Mouse (Mus musculus): ENCODE results near the gene Pamr1.

The Pamr1 gene

GRCm38 (mm10) chr2:102549611-102550266 lies at the start of gene Pamr1:
Pamr1 (plus strand) TSS chr2:102550012.
- in situ Hi-C loops (cut with MboI, MseI), result no loop called here

- in situ Hi-C loops (cut with MboI, MseI), result no loop called here
Observed at GRCm38 (mm10) chr2:102507633-102508032, 42.2 kb upstream of the Pamr1 start.

GRCm38 (mm10) chr2:102508154-102508553 lies 41.7 kb upstream of the Pamr1 start:
- in situ Hi-C loops (cut with MboI, MseI), result no loop called here

GRCm38 (mm10) chr2:102519956-102520355 lies 29.9 kb upstream of the Pamr1 start:
- in situ Hi-C loops (cut with MboI, MseI), result no loop called here

DNA sequence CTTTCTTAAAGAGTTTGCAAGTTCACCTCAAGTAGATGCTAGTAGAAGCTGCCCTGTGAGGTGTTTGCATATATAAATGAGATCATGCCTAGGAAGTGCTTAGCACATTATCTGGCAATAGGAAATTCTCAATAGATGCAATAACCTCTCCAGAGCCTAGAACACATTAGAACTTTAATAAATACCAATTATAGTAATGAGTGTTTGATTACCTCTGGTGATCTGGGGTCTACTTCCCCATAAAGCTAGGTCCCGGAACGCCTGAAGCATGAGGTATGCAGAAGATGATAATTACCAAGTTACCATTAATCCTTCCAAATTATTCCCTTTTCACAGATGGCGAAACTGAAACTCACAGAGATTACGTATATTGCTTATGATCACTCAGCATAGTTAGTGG lies 22.2 kb upstream of the Pamr1 start:
- in situ Hi-C loops (cut with MboI, MseI), result no loop called here

- in situ Hi-C loops (cut with MboI, MseI), result no loop called here
Observed at GRCm38 (mm10) chr2:102533437-102533836, 16.4 kb upstream of the Pamr1 start.

DNA sequence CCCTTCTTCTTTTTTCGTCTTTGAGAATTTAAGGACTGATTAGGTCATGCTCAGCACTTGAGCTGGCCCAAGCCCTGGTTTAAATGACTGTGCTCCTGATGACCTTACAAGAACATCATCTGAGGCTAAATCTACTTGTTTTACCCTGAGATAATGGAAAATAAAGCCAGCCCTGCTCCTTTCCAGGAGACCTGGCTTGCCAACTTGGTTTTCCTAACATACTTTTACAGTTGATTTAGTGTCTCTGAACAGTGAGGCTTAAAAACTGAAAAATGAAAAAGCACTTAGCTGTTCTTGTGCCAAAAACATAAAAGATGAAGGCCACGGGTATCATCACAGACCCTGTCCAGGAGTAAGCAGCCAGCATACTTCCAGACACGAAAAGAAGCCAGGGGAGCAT lies 13.0 kb upstream of the Pamr1 start:
- in situ Hi-C loops (cut with MboI, MseI), result no loop called here

DNA sequence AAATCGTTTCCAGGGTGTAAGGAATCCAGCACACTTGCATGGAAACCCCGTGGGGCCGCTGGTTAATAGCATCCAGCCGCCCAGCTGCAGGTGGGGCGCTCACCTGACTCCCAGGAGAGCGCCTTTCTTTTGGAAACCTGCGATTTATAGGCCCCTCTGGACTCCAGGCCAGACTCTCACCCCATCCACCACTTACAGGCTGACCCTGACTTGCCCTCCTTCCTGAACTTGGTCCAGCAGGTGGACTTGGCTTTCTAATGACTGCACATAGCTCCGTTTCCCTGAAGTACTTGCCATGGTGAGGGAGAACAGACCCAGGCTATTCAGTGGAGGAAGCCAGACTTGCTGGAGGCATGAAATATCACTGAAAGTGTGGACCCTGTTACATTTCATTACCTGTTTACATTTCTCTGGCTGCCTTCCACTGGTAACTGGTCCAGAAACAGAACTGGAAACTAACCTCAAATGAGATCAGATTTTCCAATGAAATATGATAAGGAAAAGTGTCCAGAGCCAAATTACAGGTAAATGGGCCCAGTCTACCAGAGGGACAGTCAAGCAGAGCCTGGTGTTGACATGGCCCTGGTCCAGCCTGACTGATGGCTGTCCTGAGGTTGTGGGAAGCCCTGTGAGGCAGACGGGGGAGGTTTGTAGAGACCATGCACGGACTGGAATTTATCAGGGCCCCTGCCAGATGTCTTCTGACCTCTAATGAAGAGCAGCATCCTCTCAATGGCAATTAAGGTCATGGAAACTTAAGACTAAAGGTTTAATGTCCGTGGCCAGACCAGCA lies 9.2 kb upstream of the Pamr1 start:
- in situ Hi-C loops (cut with MboI, MseI), result no loop called here

DNA sequence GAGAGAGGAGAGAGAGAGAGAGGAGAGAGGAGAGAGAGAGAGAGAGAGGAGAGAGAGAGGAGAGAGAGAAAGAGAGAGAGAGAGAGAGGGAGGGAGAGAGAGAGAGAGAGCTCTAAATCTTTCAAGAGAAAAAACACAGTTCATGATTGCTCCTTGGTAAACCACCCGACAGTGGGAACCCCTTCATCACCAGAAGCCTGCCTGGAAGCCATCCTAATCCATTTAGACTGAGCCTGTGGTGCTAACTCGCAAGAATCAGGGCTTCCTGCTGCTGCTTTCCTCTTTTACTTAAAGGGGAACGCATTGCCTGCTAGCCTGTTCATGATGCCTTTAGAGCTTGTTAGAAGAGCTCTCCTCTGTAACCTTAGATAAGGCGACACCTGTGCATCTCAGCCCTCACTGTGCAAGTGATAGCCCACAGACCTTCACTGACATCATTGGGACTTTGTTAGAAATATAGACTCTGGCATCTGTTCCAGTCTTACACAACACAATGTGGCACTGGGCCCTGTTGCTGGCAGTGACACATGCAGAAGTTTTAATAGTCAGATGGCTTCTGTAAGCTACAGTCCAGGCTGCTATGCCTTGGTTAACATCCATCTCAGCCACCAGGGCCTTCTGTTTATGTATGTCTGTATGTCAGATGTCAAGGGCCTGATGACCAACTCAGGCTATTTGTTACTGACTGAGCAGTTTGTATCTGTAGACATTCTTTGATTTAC lies 8.2 kb upstream of the Pamr1 start:
- in situ Hi-C loops (cut with MboI, MseI), result no loop called here

DNA sequence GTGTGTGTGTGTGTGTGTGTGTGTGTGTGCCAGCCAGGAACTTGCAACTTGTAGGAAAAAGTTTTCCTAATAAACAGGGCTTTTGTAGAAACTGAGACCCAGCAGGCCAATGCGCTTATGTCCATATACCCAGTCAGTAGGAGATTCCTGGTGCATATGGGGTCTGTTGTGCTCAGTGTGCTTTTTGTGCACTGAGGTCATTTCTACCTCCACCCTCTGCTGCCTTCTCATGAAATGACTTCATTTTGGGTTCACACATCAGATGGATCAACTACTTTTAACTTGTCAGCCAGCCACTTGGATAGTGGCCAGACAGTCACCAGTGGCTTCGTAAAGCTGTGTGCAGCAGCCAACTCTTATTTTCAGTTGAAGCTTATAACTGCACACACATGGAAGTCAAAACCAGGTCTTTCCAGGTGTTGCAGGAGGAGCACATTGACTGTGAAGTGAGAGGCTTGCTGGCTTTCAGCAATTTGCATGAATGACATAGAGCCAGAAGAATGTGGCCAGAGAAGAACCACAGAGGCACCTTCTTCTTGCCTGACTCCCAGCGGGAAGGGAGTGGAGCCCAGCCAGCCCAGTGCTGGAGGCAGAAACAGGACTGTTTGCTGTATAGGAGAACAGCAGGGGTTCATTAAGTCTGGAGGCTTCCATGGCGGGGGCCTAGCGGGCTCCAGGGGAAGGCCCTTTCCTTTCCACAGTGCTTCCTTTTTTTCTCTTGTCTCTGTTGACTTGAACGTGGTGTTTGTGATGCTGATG lies 5.7 kb upstream of the Pamr1 start:
- in situ Hi-C loops (cut with MboI, MseI), result no loop called here

DNA sequence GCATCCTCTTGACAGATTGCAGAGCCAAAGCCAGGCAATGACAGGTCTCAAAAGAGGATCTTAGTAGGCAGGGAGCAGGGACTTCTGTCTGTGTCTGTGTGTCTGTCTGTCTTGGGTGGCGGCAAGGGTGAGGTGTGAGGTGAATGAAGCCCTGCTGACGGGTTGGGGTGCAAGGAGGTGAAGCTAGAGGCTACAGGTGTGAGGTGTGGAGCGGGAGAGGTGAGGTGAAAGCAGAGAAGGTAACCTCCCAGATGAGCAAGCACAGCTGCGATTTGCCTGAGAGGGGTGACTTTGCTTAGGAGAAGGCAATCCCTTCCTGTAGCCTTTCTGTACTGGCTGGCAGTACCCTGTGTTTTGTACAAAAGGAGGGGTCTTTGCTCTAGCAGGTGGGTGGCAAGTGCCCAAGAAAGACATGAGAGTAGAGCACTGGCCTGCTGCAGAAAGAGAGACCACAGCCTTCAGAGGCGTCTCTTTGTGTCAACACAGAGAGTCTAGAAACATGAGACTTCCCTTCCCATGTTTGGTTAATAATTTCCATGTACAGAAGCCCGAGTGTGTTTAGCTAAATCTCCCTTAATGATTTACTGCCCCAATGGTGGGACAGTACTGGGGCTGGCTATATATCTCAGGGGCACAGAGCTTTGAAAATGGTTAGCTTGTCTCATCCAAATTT lies 1.2 kb downstream of the Pamr1 start:
- in situ Hi-C loops (cut with MboI, MseI), result no loop called here

DNA sequence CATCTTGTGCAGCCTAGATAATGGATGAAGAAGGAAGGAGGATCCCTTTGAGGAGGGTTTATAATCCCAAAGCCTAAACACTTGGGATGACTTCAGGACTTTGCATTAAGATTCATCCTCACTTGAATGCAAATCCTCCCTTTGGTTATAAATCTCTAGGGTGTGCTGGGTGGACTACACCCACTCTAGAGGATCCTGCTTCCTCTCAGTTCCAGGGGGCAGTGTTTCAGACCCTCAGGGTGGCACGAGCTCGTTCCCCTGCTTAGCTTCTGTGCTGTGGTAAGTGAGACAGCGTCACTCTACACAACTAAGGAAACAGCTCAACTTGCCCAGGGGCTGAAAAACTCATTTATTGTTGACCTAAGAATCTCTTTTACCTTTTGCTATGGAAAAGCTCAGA lies 1.8 kb downstream of the Pamr1 start:
- in situ Hi-C loops (cut with MboI, MseI), result no loop called here

GRCm38 (mm10) chr2:102552095-102552537 lies 2.3 kb downstream of the Pamr1 start:
- in situ Hi-C loops (cut with MboI, MseI), result no loop called here

GRCm38 (mm10) chr2:102557085-102557484 lies 7.3 kb downstream of the Pamr1 start:
- in situ Hi-C loops (cut with MboI, MseI), result no loop called here

DNA sequence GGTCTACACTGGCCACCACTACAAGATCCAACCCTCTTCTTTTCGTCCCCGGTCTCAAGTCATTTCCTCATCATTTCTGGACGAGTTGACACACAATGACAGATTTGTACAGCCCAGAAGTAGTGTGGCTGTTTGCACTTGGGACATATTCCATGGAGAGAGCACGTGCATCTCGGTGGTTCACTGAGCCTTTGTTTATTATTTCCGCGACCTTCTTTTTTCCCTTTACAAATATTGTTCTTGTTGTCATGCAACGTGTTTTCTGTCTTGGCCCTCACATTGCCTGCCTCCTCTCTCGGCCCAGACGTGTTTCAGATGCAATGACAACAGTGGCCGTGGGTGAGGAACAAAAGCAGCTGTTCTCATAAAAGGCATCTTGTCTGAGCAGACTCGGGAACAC lies 9.2 kb downstream of the Pamr1 start:
- in situ Hi-C loops (cut with MboI, MseI), result no loop called here

DNA sequence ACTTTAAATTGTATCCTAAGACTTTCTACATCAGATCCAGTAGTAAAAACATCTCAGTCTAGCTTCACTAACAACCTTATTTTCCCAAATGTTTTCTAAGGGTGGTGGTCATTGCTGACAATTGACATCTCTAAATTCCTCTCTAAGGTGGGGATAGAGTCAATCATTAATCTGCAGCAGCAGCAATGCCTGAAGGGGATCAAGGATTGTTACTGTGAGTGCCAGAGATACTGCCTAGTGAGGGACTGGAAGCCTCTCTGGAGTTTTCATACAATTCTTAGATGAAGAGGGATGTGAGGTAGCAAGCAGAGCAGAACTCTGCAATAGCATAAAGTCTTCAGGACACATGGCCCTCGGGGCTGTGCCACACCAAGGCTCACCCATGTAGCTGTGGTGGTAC lies 14.0 kb downstream of the Pamr1 start:
- in situ Hi-C loops (cut with MboI, MseI), result no loop called here

DNA sequence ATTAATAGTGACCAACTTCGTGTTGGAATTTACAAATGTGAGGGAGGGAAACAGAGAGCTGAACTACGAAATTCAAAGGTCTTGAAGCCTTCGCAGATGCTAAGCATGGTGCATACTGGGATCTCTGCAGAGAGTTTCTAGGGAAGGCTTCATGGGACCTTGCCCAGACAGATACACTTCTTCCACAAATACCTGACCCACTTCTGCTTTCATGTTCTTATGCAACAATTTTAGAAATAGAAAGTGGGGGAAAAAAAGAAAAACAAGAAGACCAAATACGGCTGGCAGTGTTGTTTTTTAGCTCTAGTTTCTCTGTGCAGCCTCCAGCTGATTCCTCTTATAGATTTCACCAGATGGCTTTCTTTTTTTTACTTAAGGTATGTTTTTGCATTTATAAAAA lies 29.4 kb downstream of the Pamr1 start:
- in situ Hi-C loops (cut with MboI, MseI), result no loop called here

GRCm38 (mm10) chr2:102589977-102590376 lies 40.2 kb downstream of the Pamr1 start:
- in situ Hi-C loops (cut with MboI, MseI), result no loop called here

- in situ Hi-C loops (cut with MboI, MseI), result no loop called here
Observed at GRCm38 (mm10) chr2:102594535-102594934, 44.7 kb downstream of the Pamr1 start.

DNA sequence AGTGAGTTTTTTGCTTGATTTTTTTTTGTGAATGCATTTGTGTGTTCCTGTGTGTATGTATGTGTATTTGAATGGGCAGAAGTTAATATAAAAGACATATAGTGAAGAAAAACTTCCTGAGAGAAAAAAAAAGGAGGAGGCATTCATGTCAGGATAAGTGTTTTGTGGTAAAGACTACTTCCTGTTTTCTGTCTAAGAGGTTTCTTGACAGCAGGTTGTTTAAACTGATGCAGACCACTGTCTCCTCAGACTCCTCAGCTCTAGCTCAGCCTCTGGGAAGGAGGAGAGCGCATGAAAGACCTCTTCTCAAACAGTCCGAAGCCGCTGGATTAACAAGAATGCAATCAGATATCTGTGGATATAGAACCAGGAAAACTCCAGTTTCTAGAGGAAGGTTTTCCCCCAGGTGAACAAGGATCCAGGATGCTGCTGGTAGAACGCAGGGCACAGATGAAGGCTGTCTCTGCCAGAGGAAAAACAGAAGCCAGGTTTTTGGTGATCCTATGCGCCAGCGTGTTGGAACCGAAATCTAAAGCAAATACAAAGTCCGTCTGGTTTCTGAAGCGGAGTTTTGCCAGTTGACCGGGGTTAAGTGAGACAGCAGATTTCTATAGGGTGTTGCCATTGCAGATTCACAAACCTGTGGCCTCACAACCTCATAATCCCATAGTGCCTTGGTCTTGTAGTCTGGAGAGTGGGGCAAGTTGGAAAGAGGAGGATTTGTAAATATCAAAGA lies 45.8 kb downstream of the Pamr1 start:
- in situ Hi-C loops (cut with MboI, MseI), result no loop called here

Data from T-helper 2 cell (primary cell).